Mouse (Mus musculus) olfactory bulb, adult 2 months (tissue): ENCODE measurements around the gene Azin2.

Experiments
- CTCF ChIP-seq: fragments of 200-500 bp; IDR thresholded peaks from 2 replicates; pipeline ENCODE4 v1.5.1; 2012; ENCODE audit warnings: low read depth, mild to moderate bottlenecking, low read length, moderate library complexity; ENCODE audit not compliant: insufficient read depth
- POLR2A ChIP-seq: fragments of 200-500 bp; IDR thresholded peaks from 2 replicates; pipeline ENCODE4 v1.6.1; 2012; ENCODE audit warnings: mild to moderate bottlenecking, low read depth, low read length, moderate library complexity; ENCODE audit not compliant: insufficient read depth

DNA sequence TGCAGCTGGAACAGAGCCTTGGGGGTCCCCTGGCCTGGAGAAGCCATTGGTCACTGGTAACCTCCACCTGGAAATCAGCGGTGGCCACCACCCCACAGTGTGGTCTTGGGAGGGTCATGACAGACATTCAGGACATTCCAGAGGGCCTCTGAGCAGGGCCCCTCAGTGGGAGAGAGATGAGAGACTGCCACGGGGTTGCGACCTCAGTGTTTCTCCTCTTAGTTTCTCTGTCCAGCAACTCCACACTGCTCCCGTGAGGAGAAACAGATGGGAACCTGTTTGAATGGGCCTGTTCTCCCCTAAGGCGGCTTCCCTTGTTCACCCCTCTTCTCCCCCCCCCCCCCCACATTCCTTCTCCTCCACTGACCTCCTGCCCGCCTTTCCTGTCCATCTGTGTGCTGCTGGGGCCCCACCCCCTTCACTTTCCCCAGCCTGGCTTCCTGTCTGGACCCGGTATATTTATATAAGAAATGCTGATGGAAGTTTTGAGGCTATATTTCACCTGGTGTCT lies 64.3 kb downstream of the Azin2 start:
- TF ChIP-seq CTCF = no peak
- no peak for TF ChIP-seq POLR2A
